Mouse (Mus musculus) bone marrow macrophage, adult 2 months (primary cell): ENCODE results near the gene Qsox1.

Experiments
- CTCF ChIP-seq: IDR thresholded peaks from 2 replicates; pipeline ENCODE4 v1.5.1; 2012; ENCODE audit warnings: low read depth, mild to moderate bottlenecking, low read length, moderate library complexity
- POLR2A ChIP-seq: IDR thresholded peaks from 2 replicates; pipeline ENCODE4 v1.6.1; 2012; ENCODE audit warnings: mild to moderate bottlenecking, low read depth, low read length, borderline replicate concordance

DNA sequence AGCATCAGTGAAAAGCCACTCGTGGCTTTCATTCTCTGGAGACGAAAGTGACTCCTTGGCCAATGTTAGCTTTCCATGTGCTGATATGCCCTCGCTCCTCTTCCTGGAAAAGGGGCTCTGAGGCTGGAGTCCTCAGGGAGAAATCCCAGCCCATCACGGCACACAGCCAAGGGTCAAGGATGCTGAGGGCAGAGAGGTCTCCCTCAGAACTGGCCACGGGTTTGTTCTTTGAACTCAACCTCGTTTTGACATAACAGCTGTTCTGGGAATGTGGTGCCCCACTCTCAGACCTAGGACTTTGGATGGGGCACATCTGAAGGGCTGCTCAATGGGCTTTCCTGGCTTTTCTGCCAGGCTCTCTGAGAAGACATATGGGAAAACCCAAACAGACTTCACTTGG, 17.8 kb downstream of the Qsox1 start:
- TF ChIP-seq CTCF, result no peak
- no peak for TF ChIP-seq POLR2A
